Mouse (Mus musculus) adrenal gland, postnatal 10 days (tissue): ENCODE measurements around the gene Rasal1. TPM values are rescaled to one million over a fixed set of nuclear protein-coding genes. Genes with fewer than 3 reads are reported as not detected.
A peak's percentile ranks its signal among the peaks of the same experiment; 100 is the strongest.

ENCODE experiments used
- DNase-seq: peaks from one replicate; pipeline ENCODE4 v3.0.0; 2021; ENCODE audit warnings: mixed read lengths
- total RNA-seq, 2 experiments: library from RNA; stranded (reverse); gene quantifications; 2 replicates each; pipeline ENCODE4 v1.2.3; 2021

Rasal1 gene
- total RNA-seq, 2 experiments from 2014 or later, result 6.9 to 8.9 TPM

DNA sequence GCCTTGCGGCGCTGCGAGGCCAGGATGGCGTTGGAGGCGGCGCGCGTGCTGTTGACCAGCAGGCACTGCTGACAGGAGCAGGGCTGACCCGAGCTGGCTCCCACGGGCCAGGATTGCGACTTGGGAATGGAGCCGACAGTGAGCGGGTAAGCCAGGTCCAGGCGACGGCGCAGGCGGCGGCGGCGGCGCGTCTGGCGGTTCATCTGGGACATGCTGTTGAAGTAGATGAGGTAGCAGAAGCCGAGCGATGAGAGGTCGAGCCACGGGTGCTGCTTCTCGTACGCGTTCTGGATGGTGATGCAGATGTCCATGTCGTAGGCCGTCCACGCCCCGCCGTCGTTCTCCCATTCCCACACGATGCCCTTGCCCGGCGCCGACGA is 46.1 kb downstream of the Rasal1 start:
- DNase-seq, result peak; percentile 48

DNA sequence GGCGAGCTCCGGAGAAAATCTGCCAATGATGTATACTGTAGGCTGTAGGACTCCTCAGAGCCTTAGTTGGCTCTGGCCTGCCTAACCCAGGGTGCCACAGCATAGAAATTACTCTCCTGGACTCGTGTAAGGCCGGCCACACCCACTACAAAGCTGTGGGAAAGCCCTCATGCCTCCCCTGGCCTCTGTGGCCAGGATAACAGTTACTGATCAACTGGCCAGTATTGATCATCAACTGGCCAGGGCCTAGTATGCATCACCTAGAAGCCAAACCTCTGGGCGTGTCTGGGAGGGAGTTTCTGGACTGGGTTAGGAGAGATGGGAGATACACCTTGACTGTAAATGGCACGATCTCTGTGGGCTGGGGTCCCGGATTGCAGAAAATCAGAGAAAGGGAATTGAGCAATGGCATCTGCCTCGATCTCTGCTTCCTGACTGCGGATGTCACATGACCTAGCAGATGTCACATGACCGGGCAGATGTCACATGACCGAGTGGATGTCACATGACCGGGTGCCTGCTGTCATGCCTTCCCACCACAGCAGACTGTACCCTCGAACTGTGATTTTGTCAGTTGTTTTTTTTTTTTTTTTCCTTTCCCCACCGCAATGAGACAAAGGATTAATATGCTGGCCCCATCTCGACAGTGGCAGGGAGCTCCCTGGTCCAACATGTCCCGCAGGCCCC is 47.6 kb downstream of the Rasal1 start:
- no peak for DNase-seq

DNA sequence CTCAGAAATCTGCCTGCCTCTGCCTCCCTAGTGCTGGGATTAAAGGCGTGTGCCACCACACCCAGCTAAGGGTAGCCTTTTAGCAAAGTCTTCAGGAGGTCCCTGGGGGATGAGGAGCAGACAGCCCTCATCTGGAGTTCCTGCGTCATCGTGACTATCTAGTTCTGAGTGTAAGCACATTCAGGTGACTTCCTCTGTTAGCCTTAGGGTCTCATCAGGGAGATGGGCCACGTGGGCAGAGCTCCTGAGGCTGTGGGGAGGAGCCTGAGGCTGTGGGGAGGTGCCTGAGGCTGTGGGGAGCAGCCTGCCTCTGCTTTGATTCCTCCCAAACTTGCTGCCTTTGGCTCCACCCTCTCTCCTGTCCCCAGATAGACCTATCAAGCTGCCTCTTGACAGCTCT is 48.3 kb downstream of the Rasal1 start:
- DNase-seq, result no peak

DNA sequence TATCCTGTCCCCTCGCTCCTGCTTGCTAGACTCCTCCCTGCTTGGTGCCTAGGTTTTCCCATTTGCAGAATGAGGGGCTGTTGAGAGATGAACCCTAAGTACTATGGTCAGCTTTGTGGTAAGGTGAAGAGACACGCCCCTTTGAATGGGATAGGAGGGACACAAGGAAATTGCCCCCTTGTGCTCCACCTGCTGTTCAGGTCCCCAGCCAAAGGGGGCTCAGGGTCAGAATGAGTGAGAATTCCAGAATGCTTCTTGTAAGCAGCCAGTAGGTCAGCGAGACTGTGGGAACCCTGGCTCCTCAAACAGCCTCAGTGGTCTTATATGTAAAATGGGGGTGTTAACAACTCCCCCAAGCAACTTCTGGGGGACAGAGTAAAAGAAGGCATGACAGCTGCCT is 49.6 kb downstream of the Rasal1 start:
- DNase-seq, result no peak

DNA sequence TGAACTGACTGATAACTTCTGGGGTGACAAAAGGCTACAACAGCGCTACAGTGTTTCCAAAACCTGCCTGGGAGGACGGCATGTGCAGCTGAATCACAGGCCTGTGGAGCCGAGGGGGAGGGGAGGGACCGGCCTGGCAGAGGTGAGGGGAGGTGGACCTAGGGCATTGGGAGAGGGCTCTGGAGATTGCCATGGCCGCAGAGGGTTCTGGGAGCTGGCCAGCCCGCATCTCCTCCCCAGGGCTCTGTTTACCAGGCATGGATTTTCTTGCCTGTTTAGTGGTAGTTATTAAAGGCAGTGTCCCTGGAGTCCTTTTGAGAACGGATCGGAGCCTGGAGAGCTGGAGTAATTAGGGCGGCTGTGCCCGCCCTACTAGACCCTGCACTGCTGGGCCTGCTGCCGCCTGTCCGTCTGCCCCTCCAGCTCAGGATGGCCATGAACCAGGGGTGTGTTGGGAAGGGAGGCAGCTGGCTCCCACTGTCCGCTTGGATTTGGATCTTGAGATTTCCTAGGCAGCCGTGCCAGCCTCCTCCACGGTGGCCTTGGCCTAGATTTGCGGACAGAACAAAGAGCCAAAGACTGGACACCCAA is 50.3 kb downstream of the Rasal1 start:
- DNase-seq, result peak; percentile 82

DNA sequence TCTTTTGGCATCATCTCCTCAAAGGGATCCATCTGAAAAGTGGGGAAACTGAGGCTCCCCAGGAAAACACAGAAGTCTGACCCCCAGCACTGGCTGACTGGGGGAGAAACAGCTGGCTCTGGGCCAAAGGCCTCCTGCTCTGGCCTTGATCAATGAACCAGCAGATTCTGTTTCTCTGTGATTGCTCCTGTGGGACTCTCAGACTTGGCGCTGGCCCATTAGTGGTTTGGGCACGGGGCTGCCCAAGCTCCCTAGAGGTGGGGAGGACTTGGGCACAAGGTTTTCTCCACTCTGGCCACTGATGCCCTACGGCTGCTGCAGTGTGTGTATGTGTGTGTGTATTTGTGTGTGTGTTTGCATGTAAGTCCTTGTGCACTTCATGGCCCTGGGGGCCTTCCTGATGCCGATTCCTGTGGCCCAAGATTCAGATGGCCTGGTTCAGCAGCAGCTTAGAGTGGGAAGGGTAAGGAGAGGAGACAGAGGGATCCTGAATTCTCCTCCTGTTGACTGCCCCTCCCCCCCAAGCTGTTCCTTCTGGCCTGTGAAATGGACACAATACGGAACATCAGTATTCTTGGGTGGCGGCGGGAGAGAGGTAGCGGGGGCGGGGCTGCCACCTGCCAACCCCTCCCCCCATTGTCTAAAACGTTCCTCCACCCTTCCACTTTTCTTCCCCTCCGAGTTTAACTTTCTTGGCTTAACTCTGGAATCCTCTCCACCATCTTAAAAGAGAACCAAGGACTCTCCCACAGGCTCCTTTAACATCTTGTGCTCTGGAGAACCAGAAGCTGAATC is 52.6 kb downstream of the Rasal1 start:
- DNase-seq, result no peak

DNA sequence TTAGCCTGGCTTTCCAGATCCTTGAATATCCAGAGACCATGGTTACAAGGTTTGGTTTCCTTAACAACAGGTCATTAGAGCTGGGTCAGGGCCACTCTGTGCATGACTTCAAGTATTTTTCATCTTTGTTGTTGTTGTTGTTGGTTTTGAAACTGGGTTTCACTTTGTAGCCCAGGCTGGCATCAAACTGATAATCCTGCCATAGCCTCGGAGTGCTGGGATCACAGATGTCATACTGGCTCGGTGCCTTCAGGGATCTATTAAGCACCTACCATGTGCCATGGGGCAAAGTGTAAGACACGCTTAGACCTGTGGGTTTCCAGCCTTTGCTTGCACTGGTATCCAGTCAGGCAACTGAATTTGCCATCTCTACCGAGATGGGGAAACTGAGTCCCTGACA is 53.8 kb downstream of the Rasal1 start:
- no peak for DNase-seq

DNA sequence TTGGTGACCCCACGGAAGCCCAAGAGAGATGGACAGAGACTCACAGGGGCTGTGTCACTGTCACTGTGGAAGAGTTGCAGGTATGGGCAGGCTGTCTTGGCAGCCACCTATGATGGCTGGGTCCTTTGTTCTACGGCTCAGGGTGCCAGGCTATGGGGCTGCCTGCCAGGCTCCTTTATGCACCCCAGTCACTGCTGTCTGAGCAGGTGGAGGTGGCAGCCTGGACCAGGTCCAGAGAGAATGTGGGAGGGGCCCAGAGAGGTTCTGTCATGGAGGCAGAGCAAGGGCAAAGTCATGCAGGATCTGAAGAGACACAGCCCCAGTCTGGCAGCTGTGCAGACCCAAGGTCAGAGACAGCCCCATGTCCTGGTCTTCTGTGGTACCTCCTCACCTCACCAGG is 54.4 kb downstream of the Rasal1 start:
- no peak for DNase-seq

DNA sequence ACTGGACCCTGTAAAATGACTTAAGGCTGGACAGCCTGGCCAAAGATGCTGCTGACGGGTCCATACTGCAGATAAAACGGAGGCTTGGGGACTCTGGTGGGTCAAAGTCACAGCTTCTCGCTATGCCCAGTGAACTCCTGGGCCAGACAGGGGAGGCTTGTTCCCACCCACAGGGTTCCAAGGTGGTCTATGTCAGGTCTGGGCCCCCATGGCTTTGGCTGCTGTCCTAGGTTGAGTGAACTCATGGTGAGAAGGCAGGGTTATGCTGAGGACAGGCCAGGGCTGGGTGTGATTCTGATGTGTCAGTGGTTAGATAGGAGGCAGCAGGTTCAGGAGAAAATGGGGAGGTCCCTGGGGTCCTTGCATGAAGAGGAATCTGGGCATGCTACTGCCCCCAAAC is 55.0 kb downstream of the Rasal1 start:
- DNase-seq, result no peak

DNA sequence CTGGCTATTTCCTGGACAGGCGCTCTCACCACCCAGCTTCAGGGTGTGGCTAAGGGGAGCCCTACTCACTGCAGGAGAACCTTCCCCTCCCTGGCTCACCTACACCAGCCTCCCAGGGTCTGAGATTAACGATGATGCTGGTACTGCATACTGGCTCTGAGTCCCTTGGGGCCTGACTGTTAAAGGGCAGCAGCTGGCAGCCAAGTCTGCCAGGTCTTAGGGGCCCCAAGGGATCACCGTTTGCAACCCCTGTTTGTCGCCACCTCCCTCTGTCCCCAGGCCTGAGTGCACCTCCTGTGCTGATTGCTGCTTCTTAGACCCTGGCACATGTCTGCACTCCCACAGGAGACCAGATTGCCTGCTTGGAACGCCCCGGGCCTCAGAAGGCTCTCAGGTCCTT is 55.8 kb downstream of the Rasal1 start:
- DNase-seq, result no peak

DNA sequence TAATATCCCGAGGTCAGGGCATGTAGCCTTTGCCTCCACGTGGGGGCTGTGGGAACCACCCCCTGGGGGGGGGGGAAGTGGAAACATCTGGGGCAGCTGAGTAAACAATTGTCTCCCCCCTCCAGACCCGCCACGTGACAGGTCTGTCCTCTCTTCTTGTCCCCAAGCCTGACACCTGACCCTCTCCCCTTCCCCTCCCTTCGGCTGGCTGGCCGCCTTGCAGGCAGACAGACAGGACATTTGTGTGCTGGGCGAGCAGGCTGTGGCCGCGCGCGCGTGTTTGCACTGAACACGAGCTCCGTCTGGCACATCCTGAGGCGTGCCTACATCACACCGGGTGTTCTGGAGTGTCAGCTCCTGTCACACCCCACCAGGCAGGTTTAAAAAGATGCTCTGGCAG is 57.9 kb downstream of the Rasal1 start:
- DNase-seq, result no peak

DNA sequence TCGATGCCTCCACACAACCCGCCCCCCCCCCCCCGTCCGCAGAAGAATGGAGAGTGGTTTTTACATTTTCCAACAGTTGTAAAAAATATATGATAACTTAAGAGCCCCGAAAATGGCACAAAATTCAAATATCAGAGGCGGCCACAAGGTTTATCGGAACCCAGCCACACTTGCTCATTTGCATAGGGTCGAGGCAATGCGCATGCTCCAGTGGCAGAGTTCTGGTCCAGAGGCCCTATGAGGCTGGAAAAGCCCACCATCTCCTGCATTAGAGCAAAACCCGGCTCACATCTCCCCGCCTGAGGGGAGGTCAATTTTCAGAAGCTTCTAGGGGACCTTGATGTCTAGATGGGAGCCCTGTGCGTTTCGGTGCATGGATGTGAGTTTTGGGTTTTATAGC is 58.4 kb downstream of the Rasal1 start:
- no peak for DNase-seq

DNA sequence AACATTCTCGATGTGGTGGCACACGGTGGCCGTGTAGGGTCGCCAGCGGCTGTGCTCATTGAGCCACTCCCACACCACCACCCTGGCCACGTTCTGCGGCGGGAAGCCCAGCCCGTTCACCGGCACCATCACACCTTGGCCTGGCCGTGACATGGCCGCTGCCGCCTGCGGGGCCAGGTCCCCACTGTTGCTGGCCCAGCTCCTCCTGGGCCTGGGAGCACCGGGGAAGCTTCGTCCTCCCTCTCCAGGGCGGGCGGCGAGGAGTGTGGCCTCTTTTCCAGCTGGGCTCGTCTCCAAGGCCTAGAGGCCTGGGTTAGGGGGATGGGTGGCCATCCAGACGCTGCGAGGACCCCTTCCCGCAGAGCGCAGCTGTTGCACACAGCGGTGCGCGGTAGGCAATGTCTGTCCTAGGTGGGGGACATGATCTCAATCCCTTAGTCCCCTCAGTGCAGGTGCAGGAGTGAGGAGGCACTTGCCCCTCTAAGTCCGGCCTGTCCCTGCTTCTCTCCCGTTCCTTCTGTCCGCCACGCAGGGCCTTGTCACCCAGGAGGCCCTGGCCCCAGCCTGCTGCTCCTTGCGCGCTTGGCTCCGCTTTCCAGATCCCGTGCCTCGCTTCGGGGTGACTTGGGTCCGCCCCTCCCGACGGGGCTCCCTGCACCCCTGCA is 61.7 kb downstream of the Rasal1 start:
- peak; percentile 46 for DNase-seq

DNA sequence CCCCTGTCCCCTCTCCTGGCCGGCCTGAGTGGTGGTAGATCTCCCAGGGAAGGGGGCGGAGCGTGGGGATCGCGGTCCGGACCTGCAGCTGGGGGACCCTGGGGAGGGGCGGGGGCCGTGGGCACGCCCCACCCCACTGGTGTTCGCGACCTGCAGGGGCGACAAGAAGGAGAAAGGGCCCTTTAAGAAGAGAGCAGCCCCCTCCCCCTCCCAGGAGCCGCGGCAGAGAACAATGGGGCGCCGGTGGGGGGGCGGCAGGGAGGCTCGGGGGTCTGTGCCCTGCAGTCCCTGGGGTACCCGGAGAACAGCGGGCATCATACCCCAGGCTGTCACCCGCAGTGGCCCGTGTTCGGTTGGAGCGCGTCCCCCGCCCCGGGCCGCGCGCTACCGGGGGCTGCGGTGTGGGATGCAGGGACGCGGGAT is 62.2 kb downstream of the Rasal1 start:
- DNase-seq, result no peak

DNA sequence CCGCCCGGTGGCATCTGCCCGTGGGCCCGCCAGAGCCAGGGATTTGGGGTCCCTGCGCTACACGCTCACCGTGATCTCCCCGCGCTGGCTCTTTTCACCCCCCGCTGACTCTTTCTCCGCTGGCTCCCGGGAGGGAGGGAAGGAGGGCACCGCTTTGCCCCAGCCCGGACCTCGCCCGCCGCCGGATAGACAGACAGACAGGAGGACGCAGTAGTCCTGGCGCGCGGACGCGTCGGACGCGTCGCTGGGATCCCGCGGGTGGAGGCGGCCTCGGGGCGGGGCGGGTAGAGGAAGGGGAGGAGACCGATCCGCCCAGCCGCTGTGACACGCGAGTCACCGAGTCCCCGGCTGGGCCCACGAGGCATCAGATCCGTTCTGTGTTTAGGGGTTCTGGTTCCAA is 62.8 kb downstream of the Rasal1 start:
- peak; percentile 73 for DNase-seq

DNA sequence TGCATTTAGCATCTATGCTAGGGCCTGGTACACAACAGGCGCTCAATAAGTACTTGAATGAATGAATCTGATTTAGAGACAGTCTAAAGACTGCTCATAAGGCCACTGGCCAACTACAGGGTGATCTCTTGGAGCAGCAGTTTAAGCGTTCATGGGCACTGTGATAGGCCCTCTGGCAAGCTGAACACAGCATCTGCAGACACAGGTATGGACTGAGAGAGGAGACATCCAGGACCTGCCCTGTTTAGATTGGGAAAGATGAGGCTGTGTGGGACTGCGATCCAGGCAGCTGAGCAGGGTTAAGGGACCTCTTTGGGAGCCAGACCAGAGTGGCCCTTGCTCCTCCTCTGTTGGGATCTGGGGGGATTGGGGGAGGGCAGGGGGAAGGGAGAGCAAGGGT is 63.2 kb downstream of the Rasal1 start, which contains the start of gene Dtx1:
Dtx1 (minus strand) TSS at position 101 of the 400 bp plus-strand sequence.
- no peak for DNase-seq

DNA sequence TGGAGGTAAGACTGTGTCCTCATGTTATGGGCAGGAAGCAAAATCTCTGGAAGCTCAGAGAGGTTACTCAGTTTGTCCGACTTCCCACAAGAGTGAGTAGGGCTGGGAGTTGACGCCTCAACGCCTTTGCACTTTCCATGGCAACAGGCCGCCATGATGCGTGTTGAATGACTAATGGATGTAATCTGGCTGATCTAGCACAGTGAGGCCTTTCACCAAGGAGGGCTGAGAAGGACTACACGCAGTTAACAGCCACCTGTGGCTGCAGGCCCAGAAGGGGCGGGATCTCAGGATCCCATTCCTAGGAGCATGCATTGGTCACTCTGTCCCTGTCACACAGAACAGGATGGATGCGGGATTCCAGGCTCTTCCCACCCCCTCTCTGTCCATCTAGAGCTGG is 64.1 kb downstream of the Rasal1 start:
- DNase-seq, result no peak

DNA sequence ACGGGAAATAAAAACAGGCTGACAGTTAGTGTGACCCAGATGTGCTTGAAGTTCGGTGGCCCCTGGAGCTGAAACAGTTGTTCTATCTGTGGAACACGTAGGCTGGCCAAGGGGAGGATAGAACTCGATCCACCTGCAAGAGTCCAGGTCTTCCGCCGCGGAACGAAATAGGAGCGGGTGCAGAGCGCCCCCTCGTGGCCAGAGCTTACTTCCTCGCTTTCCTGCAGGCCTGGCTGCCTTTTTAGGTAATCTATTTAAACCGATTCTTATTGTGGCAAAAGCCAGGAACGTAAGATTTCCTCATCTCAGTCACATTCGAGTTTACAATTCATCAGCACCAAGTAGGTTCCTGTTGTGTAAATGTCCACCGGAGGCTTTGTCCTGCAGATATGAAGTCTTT is 65.7 kb downstream of the Rasal1 start:
- DNase-seq, result peak; percentile 91

DNA sequence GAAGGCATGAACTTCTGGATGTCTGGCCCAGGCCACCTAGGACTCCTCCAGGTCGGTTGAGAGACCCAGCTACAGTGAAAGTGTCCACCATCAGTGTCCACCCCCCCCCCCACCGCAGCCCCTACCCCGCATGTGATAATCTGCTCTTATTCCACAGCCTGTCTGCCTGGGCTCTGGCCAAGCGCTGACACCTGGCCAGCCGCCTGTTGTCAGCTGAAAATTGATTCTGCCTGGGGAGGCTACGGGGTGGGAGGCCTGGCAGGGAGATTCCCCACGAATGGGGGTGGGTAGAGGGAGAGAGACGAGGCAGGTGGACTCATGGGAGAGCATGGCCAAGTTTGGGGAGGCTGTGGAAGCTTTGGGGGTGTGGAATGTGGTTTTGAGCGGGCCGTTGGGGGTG is 68.5 kb downstream of the Rasal1 start:
- no peak for DNase-seq

DNA sequence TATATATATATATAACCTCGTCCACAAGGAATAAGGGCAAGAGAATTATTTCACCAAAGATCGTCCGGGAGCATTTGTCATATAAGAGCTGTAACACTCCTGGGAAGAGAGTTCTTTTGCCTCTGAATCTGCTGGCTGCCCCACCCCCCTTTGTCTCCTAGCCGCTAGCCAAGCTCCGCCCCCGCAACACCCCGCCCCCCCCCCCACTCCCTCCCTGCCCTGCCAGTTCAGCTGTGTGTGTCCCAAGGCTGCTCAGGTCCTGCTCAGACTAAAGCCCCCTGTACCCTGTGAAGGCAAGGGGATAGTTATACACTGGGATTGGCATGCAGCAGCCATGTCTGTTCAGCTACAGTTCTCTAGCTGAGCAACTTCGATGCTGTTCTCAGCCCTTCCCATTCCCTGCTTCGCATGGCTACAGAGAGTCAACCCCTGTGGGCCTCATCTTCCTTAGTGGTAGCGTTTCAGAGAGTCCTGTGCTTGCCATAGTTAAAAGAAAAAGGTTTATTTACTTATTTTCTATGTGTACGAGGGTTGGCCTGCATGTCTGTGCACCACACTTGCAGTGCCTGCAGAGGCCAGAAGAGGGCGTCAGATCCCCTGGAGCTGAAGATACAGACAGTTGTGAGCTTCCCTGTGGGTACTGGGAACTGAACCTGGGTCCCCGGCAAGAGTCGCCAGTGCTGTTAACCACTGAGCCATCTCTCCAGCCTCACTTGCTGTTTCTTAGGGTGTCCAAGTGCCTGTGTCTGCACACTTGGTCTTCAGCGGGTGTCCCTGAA is 70.2 kb downstream of the Rasal1 start:
- no peak for DNase-seq

DNA sequence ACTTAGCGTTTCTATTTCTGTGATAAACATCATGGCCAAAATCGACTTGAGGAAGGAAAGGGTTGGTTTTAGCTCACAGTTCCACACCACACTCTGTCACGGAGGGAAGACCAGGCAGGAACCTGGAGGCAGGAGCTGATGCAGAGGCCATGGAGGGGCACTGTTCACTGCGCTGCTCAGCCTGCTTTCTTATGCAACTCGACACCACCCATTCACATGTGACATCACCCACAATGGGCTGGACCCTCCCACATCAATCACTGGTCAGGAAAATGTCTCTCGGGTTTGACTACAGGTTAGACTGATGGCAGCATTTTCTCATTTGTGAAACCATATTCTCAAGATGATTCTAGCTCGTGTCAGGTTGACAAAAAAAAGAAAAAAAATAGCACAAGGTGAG is 72.4 kb downstream of the Rasal1 start:
- DNase-seq, result no peak

DNA sequence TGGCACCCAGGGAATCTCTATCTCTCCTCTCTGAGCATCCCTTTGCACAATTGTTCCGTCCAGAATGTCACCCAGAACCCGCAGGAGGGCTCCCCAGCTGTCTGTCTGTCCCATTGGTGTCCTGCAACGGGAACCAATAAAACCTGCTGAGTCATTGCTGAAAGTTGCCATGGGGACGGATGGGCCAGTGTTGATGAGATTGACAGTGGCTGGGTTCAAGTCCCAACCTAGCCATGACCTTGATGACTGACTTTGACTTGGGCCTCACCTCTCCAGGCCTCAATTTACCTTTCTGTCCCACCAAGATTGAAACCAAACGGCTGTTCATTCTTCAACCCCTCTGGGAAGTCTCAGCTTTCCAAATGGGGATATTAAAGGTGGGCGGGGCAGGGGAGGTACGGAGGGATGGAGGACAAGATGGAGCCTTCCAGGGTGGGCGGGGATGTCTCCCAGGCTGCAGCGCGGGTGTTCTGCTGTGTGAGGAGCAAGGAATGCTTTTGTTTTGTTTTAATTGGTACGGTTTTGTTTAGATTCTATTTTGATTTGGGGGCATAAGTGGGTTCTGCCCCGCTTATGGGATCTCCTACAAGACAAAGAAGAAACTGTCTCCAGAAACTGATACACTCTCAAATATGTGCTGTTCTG is 77.3 kb downstream of the Rasal1 start:
- no peak for DNase-seq
